Mouse (Mus musculus): ENCODE measurements around the gene Rrp15. TPM values are rescaled to one million over a fixed set of nuclear protein-coding genes. Genes with fewer than 3 reads are reported as not detected.

Gene Rrp15
- polyA plus RNA-seq, 1 experiment from 2014 or later = 49.1 TPM

GRCm38 (mm10) chr1:186705915-186706248, 43.3 kb downstream of the Rrp15 start, which contains the start of gene Tgfb2:
TSS of gene Tgfb2 (minus strand) at chr1:186705989.
- 2% methylated on average over 12 of the region's 12 CpGs for WGBS
- H3K4me1 ChIP-seq = peaks cover 24% of the 10 kb centered on the region
- H3K27ac ChIP-seq = 0 out of 2 replicates have a peak within 1 kb of the TSS, but pooled peaks have one; percentile 21
- ATAC-seq (ENCODE audit: low FRiP score, low read depth) = peak; percentile 30
- H3K9ac ChIP-seq = peak within 1 kb of the TSS; percentile 71
- H3K36me3 ChIP-seq = no peaks in the 10 kb centered on the region
- no peaks in the 10 kb centered on the region; the same call in 1 of the 2 replicates for H3K27me3 ChIP-seq (replicated peaks)
- H3K4me3 ChIP-seq = peak within 1 kb of the TSS; percentile 45
- peak within 1 kb of the TSS; percentile 81 for H3K4me2 ChIP-seq (replicated peaks)
- H3K9me3 ChIP-seq = no peaks in the 10 kb centered on the region

- ATAC-seq (ENCODE audit: low FRiP score, low read depth) = peak; percentile 71
- H3K36me3 ChIP-seq = no peaks in the 10 kb centered on the region
- H3K9me3 ChIP-seq = no peaks in the 10 kb centered on the region
- peak overlapping the region; percentile 45 for H3K4me3 ChIP-seq
- H3K27ac ChIP-seq = 0 out of 2 replicates have a peak overlapping the region, but pooled peaks have one; percentile 21
- peak overlapping the region; percentile 81 for H3K4me2 ChIP-seq (replicated peaks)
- no peaks in the 10 kb centered on the region; the same call in 1 of the 2 replicates for H3K27me3 ChIP-seq (replicated peaks)
- H3K4me1 ChIP-seq = peaks cover 24% of the 10 kb centered on the region
- WGBS = under 1% methylated on average over 60 of the region's 65 CpGs
- H3K9ac ChIP-seq = peak overlapping the region; percentile 71
Measured at GRCm38 (mm10) chr1:186705203-186705914, 43.8 kb downstream of the Rrp15 start.

DNA sequence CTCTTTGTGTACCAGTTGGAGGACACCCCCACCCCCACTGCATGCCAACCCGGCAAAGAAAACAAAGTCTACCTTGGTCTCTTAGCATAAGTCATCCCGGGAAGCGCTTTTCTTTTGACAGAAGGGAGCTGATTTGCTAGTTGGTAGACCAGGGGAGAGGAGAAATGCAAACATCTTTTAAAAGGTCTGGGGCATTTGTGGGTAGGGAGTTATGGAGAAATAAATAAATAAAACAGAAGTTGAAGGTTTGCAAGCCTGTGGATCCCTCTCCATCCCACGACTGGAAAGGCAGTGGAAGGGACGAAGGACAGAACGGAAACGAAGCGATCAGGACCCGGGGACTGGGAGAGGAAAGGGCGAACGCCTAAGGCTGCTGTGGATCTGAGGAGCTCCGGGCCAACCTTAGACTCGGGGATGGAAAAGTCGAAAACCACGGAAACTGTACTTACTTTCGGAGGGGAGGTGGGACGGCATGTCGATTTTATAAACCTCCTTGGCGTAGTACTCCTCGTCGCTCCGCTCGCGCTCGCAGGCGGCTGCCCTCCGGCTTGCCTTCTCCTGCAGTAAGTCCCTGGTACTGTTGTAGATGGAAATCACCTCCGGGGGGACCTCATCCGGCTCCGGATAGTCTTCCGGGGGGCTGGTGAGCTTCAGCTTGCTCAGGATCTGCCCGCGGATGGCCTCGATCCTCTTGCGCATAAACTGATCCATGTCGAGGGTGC, 45.0 kb downstream of the Rrp15 start:
- peak overlapping the region; percentile 71 for H3K9ac ChIP-seq
- 0 out of 2 replicates have a peak, but pooled peaks have one; percentile 18 for ATAC-seq (ENCODE audit: low FRiP score, low read depth)
- WGBS = under 1% methylated on average over 36 of the region's 36 CpGs
- peaks cover 24% of the 10 kb centered on the region for H3K4me1 ChIP-seq
- no peak overlapping the region for H3K27ac ChIP-seq
- peak overlapping the region; percentile 45 for H3K4me3 ChIP-seq
- no peaks in the 10 kb centered on the region; the same call in 1 of the 2 replicates for H3K27me3 ChIP-seq (replicated peaks)
- no peaks in the 10 kb centered on the region for H3K36me3 ChIP-seq
- H3K4me2 ChIP-seq (replicated peaks) = peak overlapping the region; percentile 81
- H3K9me3 ChIP-seq = no peaks in the 10 kb centered on the region

GRCm38 (mm10) chr1:186703256-186703979, 45.7 kb downstream of the Rrp15 start:
- 0% methylated on average over 15 of the region's 15 CpGs for WGBS
- no peaks in the 10 kb centered on the region for H3K9me3 ChIP-seq
- H3K27ac ChIP-seq = no peak overlapping the region
- H3K4me1 ChIP-seq = peaks cover 24% of the 10 kb centered on the region
- no peak for ATAC-seq (ENCODE audit: low FRiP score, low read depth)
- H3K4me2 ChIP-seq (replicated peaks) = peak overlapping the region; percentile 81
- H3K27me3 ChIP-seq (replicated peaks) = no peaks in the 10 kb centered on the region; the same call in 1 of the 2 replicates
- H3K9ac ChIP-seq = peak overlapping the region; percentile 71
- no peaks in the 10 kb centered on the region for H3K36me3 ChIP-seq
- H3K4me3 ChIP-seq = peak overlapping the region; percentile 45

DNA sequence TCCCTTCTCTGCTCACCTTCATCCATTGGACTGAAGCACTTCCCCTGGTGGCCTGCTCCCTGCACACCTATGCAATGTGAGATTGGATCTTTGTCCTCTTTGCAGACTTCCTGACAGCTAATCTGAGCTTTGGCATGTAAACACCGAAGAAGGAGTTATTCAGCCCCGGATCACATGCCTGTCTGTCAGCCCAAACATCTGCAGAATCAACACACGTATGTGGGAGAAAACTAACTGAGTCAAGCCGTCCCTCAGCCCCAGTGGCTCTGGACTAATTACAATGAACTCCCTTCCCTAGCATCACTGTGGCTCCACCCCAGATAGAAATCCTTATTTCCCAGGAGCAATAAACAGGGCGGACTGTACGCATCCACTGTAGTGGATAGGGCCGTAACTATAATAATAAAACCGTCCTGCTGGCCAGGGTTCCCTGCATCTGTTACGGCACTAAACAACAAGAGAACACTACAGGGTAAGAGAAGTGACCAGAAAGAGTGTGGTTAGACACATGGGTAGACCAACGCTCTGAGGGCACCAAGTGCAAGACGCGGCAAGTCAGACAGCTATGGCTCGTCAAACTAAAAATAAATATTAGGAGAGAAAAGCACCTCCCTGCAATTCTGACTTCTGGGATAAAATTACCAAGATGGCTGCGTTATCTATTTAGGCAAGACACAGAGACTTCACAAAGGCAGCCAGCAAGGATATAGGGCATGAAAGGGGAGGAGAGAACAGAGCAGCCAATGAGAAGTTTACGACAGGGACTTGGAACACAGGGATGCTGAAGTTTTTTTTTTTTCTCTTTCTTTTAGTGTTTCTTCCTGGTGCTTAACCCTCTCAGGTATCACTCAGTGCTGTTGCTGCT, 46.5 kb downstream of the Rrp15 start:
- Histone ChIP-seq H3K36me3 (no peaks in the 10 kb centered on the region), H3K4me2 (replicated peaks) (peak overlapping the region; percentile 81), H3K9me3 (no peaks in the 10 kb centered on the region), H3K9ac (0 out of 2 replicates have a peak overlapping the region, but pooled peaks have one; percentile 29), H3K27ac (no peak overlapping the region), H3K27me3 (replicated peaks) (no peaks in the 10 kb centered on the region; the same call in 1 of the 2 replicates), H3K4me3 (peak overlapping the region; percentile 45), H3K4me1 (peaks cover 24% of the 10 kb centered on the region)
- WGBS = 11% methylated on average over 15 of the region's 15 CpGs
- ATAC-seq (ENCODE audit: low FRiP score, low read depth) = no peak

DNA sequence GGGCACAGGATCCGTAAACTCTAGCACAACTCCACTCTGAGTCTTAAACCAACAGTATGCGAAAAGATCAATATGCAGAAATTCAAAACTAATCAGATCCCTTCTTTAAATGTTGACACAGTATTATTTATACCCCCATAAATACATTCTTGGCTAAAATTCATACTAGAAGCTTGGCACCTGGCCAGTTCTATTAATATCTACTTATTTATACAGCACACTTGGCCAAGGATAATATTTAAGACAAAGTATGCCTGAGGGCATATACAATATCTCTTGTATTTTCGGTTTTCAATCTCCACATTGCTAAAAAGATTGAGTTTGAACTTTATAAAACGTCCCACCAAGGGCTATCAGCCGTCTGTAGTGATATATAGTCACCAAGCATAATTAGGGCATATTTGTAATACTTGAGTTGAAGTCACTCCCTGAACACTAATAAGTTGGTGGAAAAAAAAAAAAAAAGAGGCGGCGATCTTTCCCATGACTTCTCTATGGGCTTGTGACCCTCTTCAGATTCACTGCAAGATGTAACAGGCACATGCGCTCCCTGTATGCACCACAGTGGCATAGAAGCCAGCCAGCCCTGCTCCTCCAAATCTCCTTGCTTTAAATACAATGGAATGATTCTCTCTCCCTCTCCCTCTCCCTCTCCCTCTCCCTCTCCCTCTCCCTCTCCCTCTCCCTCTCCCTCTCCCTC, 47.8 kb downstream of the Rrp15 start:
- H3K4me1 ChIP-seq = peaks cover 22% of the 10 kb centered on the region
- no peak overlapping the region for H3K4me3 ChIP-seq
- H3K4me2 ChIP-seq (replicated peaks) = no peak overlapping the region
- ATAC-seq (ENCODE audit: low FRiP score, low read depth) = no peak
- no peaks in the 10 kb centered on the region for H3K36me3 ChIP-seq
- 75% methylated on average over 8 of the region's 8 CpGs for WGBS
- no peaks in the 10 kb centered on the region; the same call in 1 of the 2 replicates for H3K27me3 ChIP-seq (replicated peaks)
- no peak overlapping the region for H3K27ac ChIP-seq
- no peak overlapping the region for H3K9ac ChIP-seq
- no peaks in the 10 kb centered on the region for H3K9me3 ChIP-seq

GRCm38 (mm10) chr1:186700496-186700895, 48.7 kb downstream of the Rrp15 start:
- Histone ChIP-seq H3K9ac (no peak overlapping the region), H3K4me1 (peaks cover 14% of the 10 kb centered on the region; the same call in 1 of the 2 replicates), H3K4me2 (replicated peaks) (no peak overlapping the region), H3K9me3 (no peaks in the 10 kb centered on the region), H3K4me3 (no peak overlapping the region), H3K27me3 (replicated peaks) (no peaks in the 10 kb centered on the region), H3K36me3 (no peaks in the 10 kb centered on the region), H3K27ac (no peak overlapping the region)
- ATAC-seq (ENCODE audit: low FRiP score, low read depth) = no peak
- 85% methylated on average over 3 of the region's 3 CpGs for WGBS

- Histone ChIP-seq H3K4me3 (no peak overlapping the region), H3K9ac (no peak overlapping the region), H3K36me3 (no peaks in the 10 kb centered on the region), H3K9me3 (no peaks in the 10 kb centered on the region), H3K4me1 (peaks cover 6% of the 10 kb centered on the region; the same call in 1 of the 2 replicates), H3K4me2 (replicated peaks) (no peak overlapping the region), H3K27me3 (replicated peaks) (no peaks in the 10 kb centered on the region), H3K27ac (no peak overlapping the region)
- WGBS = 78% methylated on average over 15 of the region's 15 CpGs
- no peak for ATAC-seq (ENCODE audit: low FRiP score, low read depth)
Measured at GRCm38 (mm10) chr1:186698583-186699338, 50.4 kb downstream of the Rrp15 start.

DNA sequence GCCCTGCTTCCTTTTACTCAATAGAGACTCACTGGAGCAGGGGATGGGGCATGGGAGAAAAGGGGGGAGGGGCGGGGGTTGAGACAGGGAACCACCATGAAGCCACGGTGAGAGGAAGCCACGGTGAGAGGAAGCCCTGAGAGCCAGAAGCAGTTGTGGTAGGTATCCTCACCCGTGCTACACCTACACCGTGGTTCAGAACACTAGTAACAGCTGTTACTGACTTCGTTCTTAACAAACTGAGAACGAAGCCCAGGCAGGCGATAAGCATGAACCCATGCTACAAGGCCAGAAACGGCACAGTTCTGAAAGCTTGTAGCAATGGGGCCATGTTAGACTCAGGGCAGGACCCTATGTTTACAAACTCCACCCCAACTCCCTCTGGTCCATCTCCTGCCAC, 52.9 kb downstream of the Rrp15 start:
- H3K4me1 ChIP-seq = no peaks in the 10 kb centered on the region
- WGBS = 91% methylated on average over 9 of the region's 9 CpGs

GRCm38 (mm10) chr1:186695361-186695760, 53.8 kb downstream of the Rrp15 start:
- Histone ChIP-seq H3K36me3 (no peaks in the 10 kb centered on the region), H3K4me2 (replicated peaks) (no peak overlapping the region), H3K27ac (no peak overlapping the region), H3K4me1 (no peaks in the 10 kb centered on the region), H3K4me3 (no peak overlapping the region), H3K27me3 (replicated peaks) (no peaks in the 10 kb centered on the region), H3K9me3 (no peaks in the 10 kb centered on the region), H3K9ac (no peak overlapping the region)
- ATAC-seq (ENCODE audit: low FRiP score, low read depth) = no peak
- 86% methylated on average over 4 of the region's 4 CpGs for WGBS

More for the DNA sequence above, 52.9 kb downstream of the Rrp15 start:
- H3K27me3 ChIP-seq (replicated peaks) = no peaks in the 10 kb centered on the region
- H3K9ac ChIP-seq = no peak overlapping the region
- ATAC-seq (ENCODE audit: low FRiP score, low read depth) = no peak
- H3K36me3 ChIP-seq = no peaks in the 10 kb centered on the region
- no peaks in the 10 kb centered on the region for H3K9me3 ChIP-seq
- H3K4me2 ChIP-seq (replicated peaks) = no peak overlapping the region
- no peak overlapping the region for H3K4me3 ChIP-seq
- no peak overlapping the region for H3K27ac ChIP-seq

Data from neural tube, embryonic 12.5 days (tissue).